Mouse (Mus musculus) B cell, adult 2 months (primary cell): Measurements from ENCODE around the gene Slc25a13.
"Not testable (repeated sequence)": the region's sequence is repeated elsewhere in the genome, so short reads cannot be mapped to it uniquely, and the experiment has no call there.

Experiments used
- DNase-seq, 2 experiments: peaks; one replicate each; pipeline ENCODE4 v3.0.0; 2022

Slc25a13 gene

GRCm38 (mm10) chr6:6201977-6202376, 15.0 kb downstream of the Slc25a13 start:
- DNase-seq, result no peak

GRCm38 (mm10) chr6:6199138-6199870, 17.7 kb downstream of the Slc25a13 start:
- DNase-seq, result no peak

DNA sequence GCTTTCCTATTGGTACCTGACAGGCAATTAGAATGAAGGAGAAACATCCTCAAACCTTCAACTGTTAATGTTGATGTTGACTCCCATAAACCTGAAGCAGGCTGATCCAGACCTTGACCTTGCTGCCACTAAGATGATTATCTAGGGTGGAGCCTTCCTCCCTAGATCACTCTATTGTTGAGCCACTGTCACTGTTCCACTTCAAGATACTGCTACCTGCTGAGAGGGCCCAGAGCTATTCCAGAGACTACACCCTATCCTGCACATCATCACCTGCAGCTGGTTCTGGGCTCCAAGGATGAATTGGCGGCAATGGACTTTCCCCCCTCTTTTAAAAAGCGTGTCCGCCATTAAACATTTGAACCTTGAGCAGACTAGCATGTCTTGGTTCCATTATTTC, 18.9 kb downstream of the Slc25a13 start:
- DNase-seq, result not testable (repeated sequence)

- no peak for DNase-seq
Observed at GRCm38 (mm10) chr6:6197339-6197738, 19.6 kb downstream of the Slc25a13 start.

DNA sequence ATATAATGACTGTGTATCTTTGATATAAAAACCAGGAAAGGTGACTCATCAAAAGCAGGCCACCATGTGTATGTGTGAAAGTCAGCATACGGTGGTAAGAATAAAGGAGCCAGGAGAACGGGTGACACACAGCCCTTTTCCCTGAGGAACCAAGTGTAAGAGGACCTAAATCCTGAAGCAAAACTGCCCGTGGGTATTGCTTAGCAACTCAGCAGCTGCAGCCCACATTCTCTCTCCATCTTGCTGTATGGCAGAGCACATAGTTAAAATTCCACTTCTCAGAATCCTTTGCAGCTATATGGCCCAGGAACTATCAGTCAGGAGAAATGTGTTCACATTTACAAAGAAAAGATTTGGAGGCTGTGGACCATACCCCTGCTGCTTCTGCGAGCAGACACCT, 20.4 kb downstream of the Slc25a13 start:
- no peak for DNase-seq

- DNase-seq, result no peak
Observed at GRCm38 (mm10) chr6:6194831-6195230, 22.1 kb downstream of the Slc25a13 start.

GRCm38 (mm10) chr6:6193906-6194305, 23.1 kb downstream of the Slc25a13 start:
- DNase-seq, result no peak

GRCm38 (mm10) chr6:6192413-6192812, 24.6 kb downstream of the Slc25a13 start:
- no peak for DNase-seq

DNA sequence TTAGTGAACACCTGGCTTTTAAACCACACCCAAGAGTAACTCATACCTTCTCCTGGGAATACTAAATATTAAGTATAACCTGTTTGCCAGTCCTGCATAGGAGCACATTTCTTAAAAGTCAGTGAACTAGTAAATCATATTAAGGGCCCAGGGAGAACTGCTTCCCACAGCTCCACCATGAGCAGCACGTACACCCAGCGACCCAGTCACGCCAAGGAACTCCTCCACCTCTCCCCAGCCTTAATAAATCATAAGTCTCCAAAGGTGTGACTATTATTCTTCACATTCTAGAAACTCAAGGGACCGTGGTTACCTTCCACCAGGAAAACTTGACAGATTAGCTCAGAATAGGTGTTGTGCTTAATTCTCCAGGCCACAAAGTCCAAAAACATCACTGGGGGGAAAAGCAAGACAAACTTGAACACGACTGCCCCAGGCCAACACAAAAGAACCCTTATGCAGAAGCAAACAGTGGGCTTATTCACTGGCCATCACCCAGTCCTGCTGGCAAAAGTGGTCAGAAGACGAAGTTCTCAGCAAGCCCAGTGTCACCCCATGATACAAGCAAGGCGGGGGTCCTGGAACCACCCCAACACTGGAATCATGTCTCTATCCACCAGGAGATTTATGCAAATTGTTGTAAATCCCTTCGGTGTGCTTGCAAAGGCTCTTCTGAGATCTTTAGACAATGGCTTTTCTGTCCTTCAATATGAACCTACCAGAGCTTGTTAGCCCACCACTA, 25.2 kb downstream of the Slc25a13 start:
- DNase-seq, result no peak

DNA sequence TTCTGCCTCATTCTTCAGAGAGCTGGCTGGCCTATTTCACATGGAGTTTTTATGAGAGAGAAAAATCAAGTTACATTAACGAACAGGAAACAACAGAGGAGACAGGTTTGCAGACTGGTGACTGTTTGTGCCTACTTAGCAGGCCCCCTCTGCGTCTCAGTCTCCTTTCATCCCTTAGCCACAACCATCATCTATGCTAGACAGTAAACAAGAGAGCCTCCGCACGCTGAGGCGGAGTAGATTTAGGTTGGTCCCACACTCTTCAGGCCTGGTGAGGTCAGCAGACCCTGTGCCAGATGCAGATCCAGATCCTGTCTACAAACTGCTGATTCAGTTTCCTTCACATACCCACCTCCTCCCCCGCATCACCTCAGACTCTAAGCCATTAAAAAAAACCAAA, 28.0 kb downstream of the Slc25a13 start:
- DNase-seq, result no peak

GRCm38 (mm10) chr6:6186468-6186867, 30.5 kb downstream of the Slc25a13 start:
- no peak for DNase-seq

GRCm38 (mm10) chr6:6185735-6186068, 31.3 kb downstream of the Slc25a13 start:
- DNase-seq, result no peak

DNA sequence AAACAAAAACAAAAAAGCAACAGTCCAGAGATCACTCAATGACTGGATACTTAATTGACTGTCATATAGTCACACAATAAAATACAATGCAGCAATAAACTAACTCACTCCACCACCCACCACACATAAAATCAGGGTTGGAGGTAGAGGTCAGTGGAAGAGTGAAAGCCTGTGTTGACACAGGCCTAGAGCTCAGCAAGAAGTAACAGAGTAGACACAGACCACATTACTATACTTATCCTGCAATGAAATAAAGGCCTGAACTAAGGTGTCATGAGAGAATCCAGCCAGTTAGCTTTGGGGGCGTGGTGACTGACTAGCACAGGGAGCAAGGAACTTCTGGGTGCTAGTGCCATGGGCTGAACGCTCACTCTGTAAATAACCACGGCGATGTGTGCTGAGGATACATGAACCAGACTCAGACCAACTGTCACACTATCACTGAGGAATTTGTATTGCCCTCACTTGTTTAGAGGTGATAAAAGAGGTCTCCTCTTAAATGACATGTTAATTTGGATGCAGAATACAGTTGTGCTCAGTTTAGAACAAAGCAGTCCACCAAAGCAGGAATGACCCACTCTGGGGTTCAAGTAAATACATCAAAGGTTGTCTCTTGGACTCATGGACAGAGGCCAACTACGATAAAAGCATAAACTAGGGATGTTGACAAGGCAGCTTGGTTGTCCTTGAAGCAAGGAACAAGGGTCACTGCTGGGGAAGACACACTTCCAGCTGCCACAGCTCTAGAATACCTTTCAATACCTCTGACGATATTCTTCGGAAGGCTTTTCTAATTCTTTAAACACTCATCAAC, 31.8 kb downstream of the Slc25a13 start:
- no peak for DNase-seq

GRCm38 (mm10) chr6:6183601-6184000, 33.4 kb downstream of the Slc25a13 start:
- no peak for DNase-seq

DNA sequence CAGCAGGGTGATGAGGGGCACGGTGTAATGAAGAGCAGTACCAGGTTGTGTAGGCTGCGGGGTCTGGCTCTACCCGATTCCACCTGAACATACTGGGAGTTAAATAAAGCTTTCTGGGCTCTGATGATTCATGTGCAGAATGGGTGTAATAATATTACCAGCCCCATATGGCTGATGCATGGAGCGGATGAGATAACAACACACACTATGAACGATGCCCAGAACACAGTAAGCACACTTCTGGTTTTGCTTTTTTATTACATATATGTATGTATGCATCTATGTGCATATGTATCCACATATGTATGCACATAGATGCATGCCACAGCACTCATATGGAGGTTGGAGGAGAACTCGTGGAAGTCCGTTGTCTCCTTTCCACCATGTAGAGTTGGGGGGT, 34.8 kb downstream of the Slc25a13 start:
- DNase-seq, result no peak

DNA sequence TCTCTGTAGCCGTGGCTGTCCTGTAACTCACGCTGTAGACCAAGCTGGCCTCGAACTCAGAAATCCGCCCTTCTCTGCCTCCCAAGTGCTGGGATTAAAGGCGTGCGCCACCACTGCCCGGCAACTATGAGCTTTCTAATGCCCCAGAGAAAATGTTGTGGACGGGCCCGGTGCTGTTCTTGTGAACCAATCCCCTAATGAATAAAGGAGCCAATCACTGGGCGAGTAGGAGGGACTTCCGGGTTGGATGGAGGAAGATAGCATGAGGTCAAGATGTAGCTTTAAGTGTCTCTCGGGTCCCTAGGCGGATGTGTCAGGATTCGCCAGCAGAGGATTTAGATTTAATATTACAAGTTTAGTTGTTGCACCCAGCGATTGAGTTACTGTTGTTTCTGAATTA, 38.6 kb downstream of the Slc25a13 start:
- DNase-seq, result not testable (repeated sequence)

- DNase-seq, result no peak
Observed at GRCm38 (mm10) chr6:6175350-6175971, 41.5 kb downstream of the Slc25a13 start.

DNA sequence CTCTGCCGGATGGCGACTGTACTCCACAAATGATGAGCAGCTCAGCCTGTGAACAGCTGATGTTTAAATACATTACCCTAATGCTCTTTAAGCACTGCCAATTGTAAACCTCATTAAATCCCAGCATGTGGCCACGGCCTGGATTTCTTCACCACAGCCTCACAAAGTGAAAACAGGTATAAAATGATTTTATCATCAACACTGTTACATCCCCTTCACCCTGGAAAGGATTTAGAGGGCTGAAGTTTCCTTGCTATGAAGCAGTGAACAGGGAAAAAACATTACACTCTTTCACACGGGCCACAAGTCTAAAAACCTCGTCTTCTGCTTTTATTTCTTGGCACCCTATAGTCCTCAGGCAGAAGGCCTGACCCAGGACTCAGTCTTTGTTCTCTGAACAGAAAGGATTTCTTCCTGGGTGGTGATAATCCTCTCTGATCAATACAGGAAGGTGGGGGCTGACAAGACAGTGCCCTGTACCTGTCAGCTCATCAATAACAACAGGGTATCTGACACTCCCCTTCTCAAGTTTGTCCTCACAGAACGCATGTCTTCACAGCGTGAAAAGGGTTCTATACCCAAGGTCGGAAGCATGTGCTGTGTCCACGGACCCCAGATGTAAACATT, 42.9 kb downstream of the Slc25a13 start:
- no peak for DNase-seq

DNA sequence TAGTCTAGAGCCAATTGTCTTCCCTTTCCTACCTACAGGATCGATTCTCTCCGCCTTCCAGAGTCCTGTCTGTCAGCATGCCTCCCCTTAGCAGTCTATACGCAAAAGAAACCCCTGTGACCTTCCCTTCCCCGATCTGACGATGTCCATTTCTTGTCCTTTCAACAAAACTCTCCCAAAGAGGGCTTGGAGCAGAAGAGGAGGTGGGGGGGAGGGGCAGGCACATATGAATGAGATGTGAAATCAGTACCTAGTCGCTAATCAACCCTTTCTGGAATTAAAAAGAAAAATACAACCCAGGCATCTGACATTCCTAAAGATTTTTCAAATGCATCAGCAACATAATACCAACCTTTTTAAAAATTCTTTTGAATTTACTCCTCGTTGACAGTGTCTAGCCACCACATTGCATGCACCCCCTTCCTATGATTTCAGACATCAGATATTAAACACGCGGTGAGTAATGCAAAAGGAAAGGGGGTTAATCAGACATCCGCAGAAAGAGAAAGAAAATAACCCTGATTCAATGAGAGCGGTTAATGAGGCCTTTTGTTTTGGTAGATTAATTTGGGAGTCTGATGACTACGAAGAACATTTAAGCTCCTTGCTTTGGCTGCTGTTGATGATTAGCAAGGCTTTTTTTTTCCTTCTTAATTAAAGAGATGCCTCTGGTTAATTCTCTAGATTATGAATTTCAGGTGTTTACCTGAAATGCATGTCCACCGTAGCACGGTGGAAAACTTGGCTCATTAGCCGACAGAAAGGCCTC, 43.6 kb downstream of the Slc25a13 start:
- DNase-seq, result no peak

GRCm38 (mm10) chr6:6168566-6169134, 48.3 kb downstream of the Slc25a13 start:
- DNase-seq, result no peak

GRCm38 (mm10) chr6:6167339-6168126, 49.4 kb downstream of the Slc25a13 start:
- no peak for DNase-seq
